Mouse (Mus musculus): ENCODE data around the gene Fgfr2.

DNA sequence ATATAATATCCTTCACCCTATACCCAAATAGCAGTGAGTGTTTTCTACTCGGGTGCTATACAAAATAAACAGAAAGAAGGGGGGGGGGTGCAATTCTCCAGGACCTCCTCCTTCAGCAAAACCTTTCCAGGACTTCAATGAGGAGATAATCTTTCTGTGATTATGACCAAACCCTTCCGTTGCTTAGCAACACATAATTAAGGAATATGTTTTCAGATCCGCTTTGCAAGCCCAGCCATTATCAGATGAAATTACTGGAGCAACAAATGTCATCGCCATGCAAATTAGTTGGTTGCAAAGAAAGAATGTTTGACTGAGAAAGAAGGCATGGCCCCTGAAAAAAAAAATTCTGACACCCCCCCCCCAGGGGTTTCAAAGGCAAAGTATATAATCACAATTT, 111.5 kb downstream of the Fgfr2 start:
- TF ChIP-seq POLR2A (IDR thresholded peaks at IDR 0.05; ENCODE audit: borderline replicate concordance, extremely low read depth, insufficient read depth, insufficient read length, poor library complexity, severe bottlenecking) (no peak), CTCF (IDR thresholded peaks at IDR 0.05; ENCODE audit: borderline replicate concordance, extremely low read depth, insufficient read depth, insufficient read length) (no peak)

Measured in brain, embryonic 14.5 days (tissue).